Mouse (Mus musculus) limb, embryonic 14.5 days (tissue): ENCODE measurements at regions not wholly inside any gene's neighbourhood (a gene's known extent, or its start where the extent isn't known, plus 50 kb on each side); places are given as distances from the start of the nearest gene placed in this dataset.
"Not testable (repeated sequence)": the region's sequence is repeated elsewhere in the genome, so short reads cannot be mapped to it uniquely, and the experiment has no call there.

Experiments used
- ATAC-seq: fragments of 200-750 bp; cut with Nextera tagmentation; 2 replicates; pipeline ENCODE4 v1.8.0; 2017; ENCODE audit warnings: low read depth, moderate number of reproducible peaks, moderate TSS enrichment; ENCODE audit not compliant: low FRiP score
- DNase-seq: peaks from one replicate; pipeline ENCODE4 v3.0.0-alpha.2; 2015; ENCODE audit warnings: low spot score
- H3K27ac ChIP-seq: fragments of 300-500 bp; sonication (generic); replicated peaks from 2 replicates; pipeline ENCODE4 v1.5.1; 2014; ENCODE audit warnings: low read depth, mild to moderate bottlenecking, low read length, moderate library complexity, mixed read lengths
- H3K27me3 ChIP-seq: fragments of 300-500 bp; sonication (generic); 2 replicates; pipeline ENCODE4 v1.6.1; 2014; ENCODE audit warnings: low read length, mixed read lengths; ENCODE audit not compliant: control insufficient read depth, insufficient read depth
- H3K36me3 ChIP-seq: fragments of 300-500 bp; sonication (generic); 2 replicates; pipeline ENCODE4 v1.6.1; 2014; ENCODE audit warnings: mild to moderate bottlenecking, low read length, moderate library complexity, mixed read lengths; ENCODE audit not compliant: control insufficient read depth, insufficient read depth
- H3K4me1 ChIP-seq: fragments of 300-500 bp; sonication (generic); 2 replicates; pipeline ENCODE4 v1.6.1; 2014; ENCODE audit warnings: antibody characterized with exemption, low read length, mixed read lengths; ENCODE audit not compliant: control insufficient read depth, insufficient read depth
- H3K4me2 ChIP-seq: fragments of 300-500 bp; sonication (generic); replicated peaks from 2 replicates; pipeline ENCODE4 v1.6.1; 2014; ENCODE audit warnings: low read depth, mild to moderate bottlenecking, low read length, moderate library complexity; ENCODE audit not compliant: severe bottlenecking
- H3K4me3 ChIP-seq: fragments of 300-500 bp; sonication (generic); replicated peaks from 2 replicates; pipeline ENCODE4 v1.5.1; 2014; ENCODE audit warnings: low read length
- H3K9ac ChIP-seq: fragments of 300-500 bp; sonication (generic); 2 replicates; pipeline ENCODE4 v1.6.1; 2014; ENCODE audit warnings: mild to moderate bottlenecking, low read depth, low read length, moderate library complexity; ENCODE audit not compliant: severe bottlenecking
- H3K9me3 ChIP-seq: fragments of 300-500 bp; sonication (generic); 2 replicates; pipeline ENCODE4 v1.6.1; 2016; ENCODE audit warnings: low read length; ENCODE audit not compliant: control insufficient read depth
- POLR2A ChIP-seq: fragments of 200-500 bp; IDR thresholded peaks from 2 replicates; pipeline ENCODE4 v1.8.0; 2012; ENCODE audit warnings: inconsistent platforms, mild to moderate bottlenecking, moderate library complexity, borderline replicate concordance; ENCODE audit not compliant: insufficient read depth, insufficient read length; ENCODE audit errors: extremely low read depth
- whole genome bisulfite sequencing: fragments of 180-500 bp; shearing (Covaris S2); extraction: QIAGEN DNeasy Blood & Tissue Kit; methylation state at CpG from one replicate; pipeline ENCODE4 v1.1.7; 2014; 5-methylcytosine and 5-hydroxymethylcytosine counted together

DNA sequence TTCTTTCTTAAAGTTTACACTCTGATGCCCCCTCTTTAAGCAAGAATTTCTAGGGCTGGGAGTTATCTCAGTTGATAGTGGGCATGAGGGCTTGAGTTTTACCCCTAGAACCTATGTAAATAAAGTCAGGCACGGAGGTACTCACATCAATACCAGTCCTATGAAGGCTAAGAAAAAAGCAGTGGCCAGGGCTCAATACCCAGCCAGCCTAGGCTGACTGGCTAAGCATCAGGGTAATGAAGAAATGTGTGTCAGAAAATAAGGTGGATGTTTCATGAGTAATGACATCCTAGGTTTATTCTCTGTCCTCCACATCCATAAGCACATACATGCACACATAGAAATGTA, 188.5 kb upstream of the Pfkp start:
- Histone ChIP-seq H3K4me1 (no peaks in the 10 kb centered on the region), H3K27me3 (no peaks in the 10 kb centered on the region), H3K9ac (no peak overlapping the region), H3K9me3 (no peaks in the 10 kb centered on the region), H3K4me3 (no peak overlapping the region), H3K27ac (no peak overlapping the region), H3K36me3 (no peaks in the 10 kb centered on the region), H3K4me2 (no peak overlapping the region)
- 0 out of 2 replicates have a peak, but pooled peaks have one; percentile 30 for ATAC-seq
- no peak for DNase-seq
- no peak for TF ChIP-seq POLR2A
- 82% methylated on average over 1 of the region's 1 CpGs for WGBS

DNA sequence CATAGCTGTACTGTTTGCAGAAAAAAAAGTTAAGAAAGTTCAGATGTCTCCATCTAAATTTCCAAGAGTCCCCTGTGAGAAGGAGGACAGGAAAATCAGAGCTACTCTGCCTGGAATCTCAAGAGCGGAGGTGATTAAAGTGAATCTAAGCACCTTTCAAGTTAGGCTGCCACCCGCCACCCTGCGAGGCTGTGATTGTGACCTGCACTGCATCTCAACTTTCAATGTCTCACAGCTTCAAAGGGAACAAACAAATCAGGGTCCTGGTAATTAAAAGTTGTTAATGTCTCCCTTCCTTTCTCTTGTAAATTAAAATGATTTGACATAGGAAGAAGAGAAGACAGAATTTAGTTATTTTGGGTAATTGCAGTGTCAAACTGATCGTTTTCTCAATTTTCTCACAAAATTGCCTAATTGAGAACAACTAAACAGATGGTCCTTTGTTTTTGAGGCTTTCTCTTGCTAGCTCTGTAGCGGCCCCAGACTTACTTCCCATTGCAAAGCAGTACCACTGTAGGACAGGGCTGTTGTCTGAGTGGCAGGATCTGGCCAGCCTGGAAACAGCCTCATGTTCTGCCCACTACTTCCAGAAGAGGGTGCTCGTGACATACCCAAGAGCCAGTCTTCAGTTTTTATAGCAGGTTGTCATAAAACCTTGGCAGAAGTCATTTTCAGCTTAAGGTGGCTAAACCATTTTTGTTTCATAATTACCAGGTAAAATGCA, 187.9 kb upstream of the Pfkp start:
- no peak for TF ChIP-seq POLR2A
- Histone ChIP-seq H3K9me3 (no peaks in the 10 kb centered on the region), H3K9ac (no peak overlapping the region), H3K36me3 (no peaks in the 10 kb centered on the region), H3K27ac (no peak overlapping the region), H3K4me1 (no peaks in the 10 kb centered on the region), H3K27me3 (no peaks in the 10 kb centered on the region), H3K4me3 (no peak overlapping the region), H3K4me2 (no peak overlapping the region)
- ATAC-seq: peak; percentile 73; the same call in 1 of the 2 replicates
- 17% methylated on average over 6 of the region's 6 CpGs for WGBS
- peak; percentile 51 for DNase-seq

DNA sequence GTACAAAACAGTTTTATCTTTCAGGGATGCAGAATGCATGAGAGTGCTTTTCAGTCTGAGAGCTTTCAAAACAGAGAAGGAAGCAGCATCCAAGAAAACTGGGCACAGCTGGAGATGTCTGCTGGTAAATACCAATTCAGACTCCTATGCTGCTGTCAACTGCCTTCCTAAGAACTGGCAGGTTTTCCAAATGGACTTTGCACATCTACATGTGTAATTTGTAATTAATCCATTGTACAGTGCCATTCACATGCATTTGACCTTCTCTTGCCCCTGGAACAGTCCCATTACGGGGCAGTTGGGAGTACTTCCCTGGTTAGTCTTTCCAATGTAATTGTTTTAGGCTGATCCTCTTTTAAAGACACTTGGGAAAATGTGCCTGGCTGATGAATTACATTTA, 181.3 kb upstream of the Pfkp start:
- H3K4me3 ChIP-seq: no peak overlapping the region
- H3K9me3 ChIP-seq: no peaks in the 10 kb centered on the region
- WGBS: 84% methylated on average over 1 of the region's 1 CpGs
- H3K4me2 ChIP-seq: no peak overlapping the region
- no peak for TF ChIP-seq POLR2A
- no peak for ATAC-seq
- no peaks in the 10 kb centered on the region for H3K27me3 ChIP-seq
- H3K9ac ChIP-seq: no peak overlapping the region
- DNase-seq: no peak
- no peaks in the 10 kb centered on the region for H3K4me1 ChIP-seq
- H3K27ac ChIP-seq: no peak overlapping the region
- H3K36me3 ChIP-seq: no peaks in the 10 kb centered on the region

DNA sequence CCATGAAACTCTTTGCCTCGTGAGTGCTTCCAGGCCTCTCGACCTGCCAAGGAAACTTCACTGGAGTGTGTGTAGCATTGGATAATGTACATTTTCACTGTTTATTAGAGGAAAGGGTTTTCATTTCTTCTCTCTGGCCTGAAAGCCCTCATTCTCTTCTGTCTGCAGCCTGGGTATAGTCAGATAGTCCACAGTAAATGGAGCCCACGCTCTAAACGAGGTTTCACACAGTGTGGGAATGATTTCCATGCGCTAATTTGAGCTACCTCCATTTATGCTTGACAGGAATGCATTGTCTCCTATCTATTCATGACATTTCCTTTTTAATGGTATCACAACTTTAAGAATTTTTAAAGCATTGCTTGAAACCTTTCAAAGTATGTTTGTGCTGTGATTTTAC, 180.8 kb upstream of the Pfkp start:
- DNase-seq (no peak), ATAC-seq (no peak)
- no peaks in the 10 kb centered on the region for H3K27me3 ChIP-seq
- no peaks in the 10 kb centered on the region for H3K9me3 ChIP-seq
- no peak overlapping the region for H3K4me2 ChIP-seq
- H3K4me1 ChIP-seq: no peaks in the 10 kb centered on the region
- no peak overlapping the region for H3K9ac ChIP-seq
- WGBS: 86% methylated on average over 5 of the region's 5 CpGs
- H3K36me3 ChIP-seq: no peaks in the 10 kb centered on the region
- H3K4me3 ChIP-seq: no peak overlapping the region
- no peak overlapping the region for H3K27ac ChIP-seq
- TF ChIP-seq POLR2A: no peak

DNA sequence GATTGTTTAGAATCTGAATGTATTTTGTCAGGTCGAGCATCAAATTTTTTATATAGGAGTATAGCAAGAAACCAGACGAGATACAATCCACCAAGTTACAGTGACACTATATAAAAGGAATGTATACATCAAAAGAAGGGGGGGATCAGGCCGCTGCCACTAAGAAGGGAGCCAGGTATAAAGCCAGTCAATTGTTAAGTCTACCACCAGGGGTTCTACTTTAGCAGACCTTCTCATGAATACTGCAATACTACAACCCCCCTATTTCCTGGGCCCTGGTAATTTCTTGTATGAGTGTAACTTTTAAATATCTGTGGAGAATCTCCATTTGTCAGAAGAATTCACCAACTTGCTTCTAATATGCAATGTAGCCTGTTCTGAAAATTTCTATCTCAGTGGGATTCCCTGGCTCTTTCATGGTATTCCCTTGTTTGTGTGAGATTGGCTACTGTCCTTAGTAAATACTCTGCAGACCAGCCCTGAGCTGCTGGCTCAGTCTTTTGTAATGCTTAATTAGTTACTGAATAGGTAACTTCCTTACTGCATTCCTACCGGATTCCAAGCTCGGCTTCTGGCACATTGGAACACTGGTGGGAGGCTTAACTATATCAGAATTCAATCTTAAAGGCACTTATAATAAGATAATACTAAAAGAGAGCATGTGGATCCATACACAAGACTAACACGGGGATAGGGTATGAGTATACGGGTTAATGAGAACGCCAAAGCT, 180.2 kb upstream of the Pfkp start:
- H3K4me3 ChIP-seq, H3K4me1 ChIP-seq, H3K27me3 ChIP-seq, H3K4me2 ChIP-seq, H3K9ac ChIP-seq, ATAC-seq, H3K27ac ChIP-seq, DNase-seq, H3K9me3 ChIP-seq, H3K36me3 ChIP-seq: not testable (repeated sequence)
- WGBS: 78% methylated on average over 8 of the region's 8 CpGs
